Mouse (Mus musculus): ENCODE measurements around the gene Ptprg.

The Ptprg gene

GRCm38 (mm10) chr14:11553273-11553665 lies at the start of gene Ptprg:
Ptprg (plus strand) TSS chr14:11553532.
- no peak for DNase-seq (ENCODE audit: low read depth, low spot score)

GRCm38 (mm10) chr14:11503803-11504365 lies 49.4 kb upstream of the Ptprg start:
- DNase-seq (ENCODE audit: low read depth, low spot score), result no peak

GRCm38 (mm10) chr14:11510173-11510572 lies 43.2 kb upstream of the Ptprg start:
- DNase-seq (ENCODE audit: low read depth, low spot score), result no peak

- no peak for DNase-seq (ENCODE audit: low read depth, low spot score)
These were observed 34.2 kb upstream of the Ptprg start for GRCm38 (mm10) chr14:11519171-11519570.

GRCm38 (mm10) chr14:11523052-11523451 lies 30.3 kb upstream of the Ptprg start:
- DNase-seq (ENCODE audit: low read depth, low spot score), result no peak

- DNase-seq (ENCODE audit: low read depth, low spot score), result no peak
These were observed 23.7 kb upstream of the Ptprg start for GRCm38 (mm10) chr14:11529591-11529990.

- no peak for DNase-seq (ENCODE audit: low read depth, low spot score)
These were observed 18.9 kb upstream of the Ptprg start for GRCm38 (mm10) chr14:11534456-11534855.

- DNase-seq (ENCODE audit: low read depth, low spot score), result no peak
These were observed 17.2 kb upstream of the Ptprg start for GRCm38 (mm10) chr14:11536121-11536520.

GRCm38 (mm10) chr14:11551892-11552291 lies 1.4 kb upstream of the Ptprg start:
- no peak for DNase-seq (ENCODE audit: low read depth, low spot score)

- no peak for DNase-seq (ENCODE audit: low read depth, low spot score)
These were observed 635 bp upstream of the Ptprg start for GRCm38 (mm10) chr14:11552521-11553272.

- no peak for DNase-seq (ENCODE audit: low read depth, low spot score)
These were observed 460 bp downstream of the Ptprg start for GRCm38 (mm10) chr14:11553679-11554305.

GRCm38 (mm10) chr14:11554306-11555041 lies 1.1 kb downstream of the Ptprg start:
- DNase-seq (ENCODE audit: low read depth, low spot score), result no peak

GRCm38 (mm10) chr14:11555061-11555501 lies 1.7 kb downstream of the Ptprg start:
- no peak for DNase-seq (ENCODE audit: low read depth, low spot score)

- no peak for DNase-seq (ENCODE audit: low read depth, low spot score)
These were observed 2.4 kb downstream of the Ptprg start for GRCm38 (mm10) chr14:11555521-11556355.

- no peak for DNase-seq (ENCODE audit: low read depth, low spot score)
These were observed 3.2 kb downstream of the Ptprg start for GRCm38 (mm10) chr14:11556356-11557130.

- DNase-seq (ENCODE audit: low read depth, low spot score), result no peak
These were observed 5.2 kb downstream of the Ptprg start for GRCm38 (mm10) chr14:11558496-11558895.

GRCm38 (mm10) chr14:11560641-11561232 lies 7.4 kb downstream of the Ptprg start:
- DNase-seq (ENCODE audit: low read depth, low spot score), result no peak

GRCm38 (mm10) chr14:11561397-11561796 lies 8.1 kb downstream of the Ptprg start:
- DNase-seq (ENCODE audit: low read depth, low spot score), result no peak

GRCm38 (mm10) chr14:11562870-11563269 lies 9.5 kb downstream of the Ptprg start:
- no peak for DNase-seq (ENCODE audit: low read depth, low spot score)

- no peak for DNase-seq (ENCODE audit: low read depth, low spot score)
These were observed 10.3 kb downstream of the Ptprg start for GRCm38 (mm10) chr14:11563656-11564055.
